Mouse (Mus musculus) heart, adult 2 months (tissue): ENCODE measurements around the gene Gm42688.

Experiments
- CTCF ChIP-seq: fragments of 200-600 bp; IDR thresholded peaks from 2 replicates; pipeline ENCODE4 v1.8.1; 2022; ENCODE audit warnings: antibody characterized with exemption, mild to moderate bottlenecking, moderate library complexity
- POLR2A ChIP-seq: fragments of 200-500 bp; IDR thresholded peaks from 2 replicates; pipeline ENCODE4 v1.6.1; 2011; ENCODE audit warnings: mild to moderate bottlenecking, low read depth, low read length, control low read depth; ENCODE audit not compliant: insufficient read depth

DNA sequence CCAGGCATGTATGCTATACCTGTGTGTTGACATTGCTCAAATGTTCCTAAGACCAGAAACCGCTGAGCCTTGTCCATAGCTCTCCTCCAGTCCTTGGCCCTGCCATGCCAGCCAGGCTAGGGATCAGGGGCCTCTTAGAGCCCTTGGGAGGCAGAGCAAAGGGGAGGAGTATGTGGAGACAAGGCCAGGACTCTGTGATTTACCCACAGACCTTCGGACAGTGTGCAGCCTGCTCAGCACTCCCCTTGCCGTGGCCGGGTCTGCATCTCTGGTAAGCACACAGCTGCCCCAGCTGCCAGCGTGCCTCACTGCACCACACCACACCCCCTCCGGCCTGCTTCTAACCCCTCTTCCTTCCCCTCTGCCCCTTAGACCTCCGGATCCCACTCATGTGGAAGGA is 45.9 kb downstream of the Gm42688 start:
- TF ChIP-seq POLR2A (no peak), CTCF (no peak)
